Comparison of ENCODE assay signal across 9 mouse cellular contexts in the genomic region with DNA sequence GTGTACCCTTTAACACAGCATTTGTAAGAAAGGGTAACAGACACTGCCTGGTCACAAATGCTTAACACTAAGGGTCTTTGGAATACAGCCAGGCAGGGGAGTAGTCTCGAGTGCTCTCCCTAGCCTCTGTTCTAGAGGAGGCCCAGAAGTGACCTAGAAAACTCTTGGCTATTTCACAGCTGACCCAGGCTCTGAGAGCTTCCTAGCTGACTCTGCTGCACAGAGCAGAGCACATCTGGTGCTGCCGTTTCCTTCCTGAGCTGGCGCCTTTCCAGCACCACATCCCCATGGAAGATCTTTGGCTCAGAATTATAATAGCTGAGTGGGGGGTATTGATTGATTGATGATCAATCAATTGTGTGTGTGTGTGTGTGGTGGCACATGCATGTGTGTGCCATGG. TPM values are rescaled to one million over a fixed set of nuclear protein-coding genes. Genes with fewer than 3 reads are reported as not detected.
DNase-seq lines count a peak whose midpoint lies in the region; ATAC-seq lines count a peak whose summit lies in the region.
"Had no signal": no experiment of that assay in that cellular context is flagged by ENCODE, and none has a peak within 500 bp of the region (broad histone marks: within the 10 kb centered on the region; RNA-seq: fewer than 3 reads in every experiment).

No protein-coding gene starts in this region.

- no peaks in the 10 kb centered on the region for H3K27me3 ChIP-seq in neural tube, embryonic 13.5 days
- no peaks in the 10 kb centered on the region for H3K27me3 ChIP-seq in forebrain, embryonic 13.5 days

- H3K4me2 ChIP-seq in neural tube, embryonic 13.5 days, result no peak overlapping the region
- H3K4me2 ChIP-seq in forebrain, embryonic 13.5 days, result no peak overlapping the region

- peaks cover 62% of the 10 kb centered on the region for H3K4me1 ChIP-seq in neural tube, embryonic 13.5 days (replicated peaks)
- H3K4me1 ChIP-seq in forebrain, embryonic 13.5 days, result peaks cover 63% of the 10 kb centered on the region

- peak; percentile 29; the same call in 1 of the 2 replicates for ATAC-seq in neural tube, embryonic 13.5 days (ENCODE audit: low read depth)
- no peak for ATAC-seq in forebrain, embryonic 13.5 days

- WGBS in neural tube, embryonic 13.5 days, result 29% methylated on average over 3 of the region's 3 CpGs
- 56% methylated on average over 3 of the region's 3 CpGs for WGBS in forebrain, embryonic 13.5 days

- no peak overlapping the region for H3K9ac ChIP-seq in neural tube, embryonic 13.5 days
- no peak overlapping the region for H3K9ac ChIP-seq in forebrain, embryonic 13.5 days

- peak; percentile 52 for DNase-seq in adrenal gland, postnatal 14 days
- no peak for DNase-seq in adrenal gland, adult 8-10 months
- no peak for DNase-seq in neural tube, embryonic 10.5 days (ENCODE audit: extremely low spot score, low spot score)
- peak; percentile 71 for DNase-seq in kidney, postnatal 10 days
- peak; percentile 57 for DNase-seq in lung, postnatal 36 days
- DNase-seq in urinary bladder, postnatal 36 days (ENCODE audit: low spot score in 2 of 2), result no peak
- DNase-seq: cerebellum, adult 11 months had no signal

- peak overlapping the region; percentile 9; the same call in 1 of the 2 replicates for H3K27ac ChIP-seq in neural tube, embryonic 13.5 days (replicated peaks)
- no peak overlapping the region for H3K27ac ChIP-seq in forebrain, embryonic 13.5 days

- no peaks in the 10 kb centered on the region for H3K9me3 ChIP-seq in neural tube, embryonic 13.5 days
- no peaks in the 10 kb centered on the region for H3K9me3 ChIP-seq in forebrain, embryonic 13.5 days (replicated peaks)

- no peak overlapping the region for H3K4me3 ChIP-seq in neural tube, embryonic 13.5 days
- H3K4me3 ChIP-seq in forebrain, embryonic 13.5 days, result no peak overlapping the region

- H3K36me3 ChIP-seq in neural tube, embryonic 13.5 days, result no peaks in the 10 kb centered on the region
- no peaks in the 10 kb centered on the region; the same call in 1 of the 2 replicates for H3K36me3 ChIP-seq in forebrain, embryonic 13.5 days (ENCODE audit: poor library complexity, severe bottlenecking)

RNA-seq across cellular contexts. Expression of a gene that starts 11.1 kb away (rescaled TPM):
- 20.1 and 22.3 TPM in 2 replicates for total RNA-seq in adrenal gland, postnatal 14 days (2021)
- 10 to 100 TPM; 22.6 to 28.0 (median 26.9) TPM for total RNA-seq in adrenal gland, adult 8-10 months (2022)
- 19.7 and 23.0 TPM in 2 replicates for polyA plus RNA-seq in neural tube, embryonic 13.5 days (2015; fragmentation: Nextera tagmentation; extraction: Ambion mirVana)
- polyA plus RNA-seq in forebrain, embryonic 13.5 days (2015; fragmentation: Nextera tagmentation; extraction: Ambion mirVana), result 17.6 and 20.6 TPM in 2 replicates

Comparison
In these comparisons a context has a peak if more than half of its experiments do, and no peak if none do; other contexts are left out.
1. DNase-seq: peak in adrenal gland, postnatal 14 days (single experiment), kidney, postnatal 10 days (single experiment) and lung, postnatal 36 days (single experiment); none in adrenal gland, adult 8-10 months (single experiment), neural tube, embryonic 10.5 days (single experiment) and urinary bladder, postnatal 36 days (0 of 2).